Mouse (Mus musculus): ENCODE results near the gene Ube2e3. TPM values are rescaled to one million over a fixed set of nuclear protein-coding genes. Genes with fewer than 3 reads are reported as not detected.
A peak's percentile ranks its signal among the peaks of the same experiment; 100 is the strongest.

Gene Ube2e3
- polyA plus RNA-seq, 1 experiment from 2014 or later = 180 TPM

DNA sequence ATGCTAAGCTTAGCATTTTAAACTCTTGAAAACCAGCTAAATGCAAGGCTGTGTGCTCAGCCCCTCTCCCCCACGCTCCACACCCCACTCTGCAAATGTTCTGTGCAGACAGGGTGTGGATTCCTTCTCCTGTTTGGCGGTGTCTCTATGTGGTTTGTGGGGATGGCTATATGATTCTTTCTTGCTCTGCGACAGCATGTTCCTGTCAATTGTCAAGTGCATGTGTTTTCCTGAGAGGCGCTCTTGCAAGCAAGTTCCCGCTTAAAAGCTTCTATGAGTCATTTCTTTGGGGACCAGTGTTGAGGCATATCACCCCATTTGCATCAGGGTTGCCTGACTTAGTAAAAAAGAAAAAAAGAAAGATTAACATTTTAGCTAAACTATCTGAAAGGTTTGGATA, 92.4 kb downstream of the Ube2e3 start:
- 59% methylated on average over 5 of the region's 5 CpGs for whole genome bisulfite sequencing
- Histone ChIP-seq H3K9ac (no peak overlapping the region), H3K4me2 (no peak overlapping the region), H3K36me3 (no peaks in the 10 kb centered on the region), H3K4me1 (peaks cover 19% of the 10 kb centered on the region), H3K27ac (no peak overlapping the region), H3K9me3 (no peaks in the 10 kb centered on the region), H3K27me3 (peaks cover 8% of the 10 kb centered on the region; the same call in 1 of the 2 replicates), H3K4me3 (no peak overlapping the region)
- no peak for ATAC-seq (ENCODE audit: insufficient number of reproducible peaks, insufficient read depth, low FRiP score, low TSS enrichment, low read depth)

DNA sequence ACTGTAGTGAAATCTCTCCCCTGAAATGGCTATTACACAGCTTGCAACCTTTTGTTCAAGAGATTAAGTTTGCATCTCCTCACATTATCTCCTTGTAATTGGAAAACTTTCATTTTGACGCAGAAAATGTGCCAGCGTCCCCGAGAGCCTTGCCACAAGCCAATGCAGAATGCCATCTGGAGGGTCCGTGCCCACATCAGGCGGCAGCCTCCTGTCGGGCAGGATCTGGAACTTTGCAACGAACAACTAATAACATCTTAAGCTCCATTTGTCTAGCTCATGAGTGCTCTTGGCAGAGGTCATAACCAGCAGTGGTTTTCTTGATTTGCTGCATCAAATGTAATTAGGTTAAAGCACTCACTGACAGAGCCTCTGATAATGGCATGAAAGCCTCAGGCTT, 93.1 kb downstream of the Ube2e3 start:
- H3K27ac ChIP-seq = no peak overlapping the region
- ATAC-seq (ENCODE audit: insufficient number of reproducible peaks, insufficient read depth, low FRiP score, low TSS enrichment, low read depth) = no peak
- H3K4me2 ChIP-seq = peak overlapping the region; percentile 36
- H3K9me3 ChIP-seq = no peaks in the 10 kb centered on the region
- no peaks in the 10 kb centered on the region for H3K36me3 ChIP-seq
- H3K9ac ChIP-seq = no peak overlapping the region
- 21% methylated on average over 7 of the region's 7 CpGs for WGBS
- H3K4me3 ChIP-seq = no peak overlapping the region
- peaks cover 8% of the 10 kb centered on the region; the same call in 1 of the 2 replicates for H3K27me3 ChIP-seq
- peaks cover 19% of the 10 kb centered on the region for H3K4me1 ChIP-seq

DNA sequence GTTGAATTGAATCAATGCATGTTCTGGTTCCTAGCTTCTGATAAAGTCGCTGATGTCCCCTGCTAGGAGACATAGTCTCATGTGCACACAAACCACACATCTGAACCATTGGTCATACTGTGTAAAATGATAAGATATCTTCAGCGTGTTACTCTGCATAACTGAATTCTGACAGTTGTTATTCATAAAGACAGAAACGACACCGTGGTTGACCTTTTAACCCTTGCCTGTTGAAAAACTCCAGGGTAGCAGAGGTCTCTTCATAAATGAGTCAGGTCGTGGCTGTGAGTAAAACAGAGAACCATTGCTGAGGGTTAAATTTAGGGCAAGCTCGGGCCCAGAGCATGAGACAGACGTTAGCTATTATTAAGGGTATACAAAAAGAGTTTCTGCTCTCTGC, 93.7 kb downstream of the Ube2e3 start:
- no peak overlapping the region for H3K27ac ChIP-seq

DNA sequence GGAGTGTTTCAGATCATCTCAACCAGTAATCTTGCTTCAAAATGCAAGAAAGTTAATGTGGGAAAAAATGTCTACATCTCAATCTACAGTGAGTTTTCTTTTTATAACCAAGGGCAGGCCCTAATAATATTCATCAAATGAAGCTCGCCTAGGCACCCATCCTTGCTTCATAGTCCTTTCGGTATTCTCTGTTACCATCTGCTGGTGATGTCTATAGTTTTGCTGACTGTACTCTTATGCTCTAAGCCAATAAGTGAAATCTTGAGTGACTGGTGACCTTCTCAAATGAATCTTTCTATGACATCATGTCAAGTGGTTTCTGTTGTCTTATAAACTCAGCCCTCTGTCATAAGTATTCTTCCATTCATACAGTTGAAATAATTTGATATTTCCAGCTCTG, 97.1 kb downstream of the Ube2e3 start:
- H3K27me3 ChIP-seq = 0 out of 2 replicates have a peak, but pooled peaks cover 3% of the 10 kb centered on the region

More for the DNA sequence above, 93.7 kb downstream of the Ube2e3 start:
- Histone ChIP-seq H3K9me3 (no peaks in the 10 kb centered on the region), H3K4me3 (no peak overlapping the region), H3K4me2 (no peak overlapping the region), H3K9ac (no peak overlapping the region), H3K4me1 (peaks cover 19% of the 10 kb centered on the region), H3K27me3 (peaks cover 8% of the 10 kb centered on the region; the same call in 1 of the 2 replicates), H3K36me3 (no peaks in the 10 kb centered on the region)
- ATAC-seq (ENCODE audit: insufficient number of reproducible peaks, insufficient read depth, low FRiP score, low TSS enrichment, low read depth) = no peak
- 11% methylated on average over 7 of the region's 7 CpGs for whole genome bisulfite sequencing

DNA sequence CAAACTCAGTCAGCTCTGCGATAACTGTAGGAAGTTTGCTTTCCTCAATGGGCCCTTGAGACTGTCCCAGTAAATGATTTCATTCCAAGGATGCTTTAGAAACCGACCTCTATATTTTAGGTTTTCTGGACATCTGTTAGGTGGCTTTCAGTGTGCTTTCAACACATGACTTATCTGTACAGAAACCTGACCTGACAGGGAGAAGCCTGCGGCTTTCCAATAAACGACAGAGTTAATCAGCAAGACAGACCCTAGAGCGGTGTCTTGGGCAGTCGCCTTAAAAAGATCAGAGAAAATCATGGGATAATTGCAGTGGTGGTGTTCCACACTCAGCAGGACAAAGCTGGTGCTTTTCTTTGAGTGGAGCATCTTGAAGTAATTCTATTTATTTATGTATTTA, 97.5 kb downstream of the Ube2e3 start:
- no peaks in the 10 kb centered on the region for H3K36me3 ChIP-seq
- H3K4me3 ChIP-seq = no peak overlapping the region
- no peak overlapping the region for H3K4me2 ChIP-seq
- no peak for ATAC-seq (ENCODE audit: insufficient number of reproducible peaks, insufficient read depth, low FRiP score, low TSS enrichment, low read depth)
- no peaks in the 10 kb centered on the region for H3K27me3 ChIP-seq
- H3K27ac ChIP-seq = no peak overlapping the region
- peaks cover 16% of the 10 kb centered on the region for H3K4me1 ChIP-seq
- WGBS = 39% methylated on average over 6 of the region's 6 CpGs
- H3K9ac ChIP-seq = no peak overlapping the region
- H3K9me3 ChIP-seq = no peaks in the 10 kb centered on the region

More for the DNA sequence above, 97.1 kb downstream of the Ube2e3 start:
- H3K4me2 ChIP-seq = no peak overlapping the region
- WGBS = 88% methylated on average over 2 of the region's 2 CpGs
- H3K36me3 ChIP-seq = no peaks in the 10 kb centered on the region
- no peak overlapping the region for H3K4me3 ChIP-seq
- H3K9me3 ChIP-seq = no peaks in the 10 kb centered on the region
- ATAC-seq (ENCODE audit: insufficient number of reproducible peaks, insufficient read depth, low FRiP score, low TSS enrichment, low read depth) = no peak
- no peak overlapping the region for H3K27ac ChIP-seq
- no peak overlapping the region for H3K9ac ChIP-seq
- peaks cover 19% of the 10 kb centered on the region for H3K4me1 ChIP-seq

DNA sequence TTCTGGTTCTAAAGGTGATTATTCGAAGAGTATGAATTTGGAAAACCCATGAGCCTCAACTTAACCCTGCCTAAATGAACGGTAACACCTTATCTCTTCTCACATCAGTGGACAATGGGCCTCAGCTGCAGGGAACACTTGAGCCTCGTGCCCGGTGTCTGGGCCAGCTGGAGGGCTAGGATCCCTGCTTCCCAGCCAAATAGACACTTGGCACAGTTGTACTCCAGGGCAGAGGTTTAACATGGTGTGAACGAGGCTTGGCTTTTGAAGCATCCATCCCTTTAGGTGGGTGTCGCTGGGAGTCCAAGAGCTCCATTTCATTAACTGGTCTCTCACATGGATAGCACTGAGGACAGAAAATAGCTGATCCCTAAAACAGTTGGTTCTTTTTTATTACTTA, 102.2 kb downstream of the Ube2e3 start:
- no peak overlapping the region for H3K4me3 ChIP-seq
- WGBS = 70% methylated on average over 6 of the region's 6 CpGs

More for the DNA sequence above, 102.2 kb downstream of the Ube2e3 start:
- H3K36me3 ChIP-seq = no peaks in the 10 kb centered on the region
- no peak overlapping the region for H3K9ac ChIP-seq
- no peak overlapping the region for H3K4me2 ChIP-seq
- no peaks in the 10 kb centered on the region for H3K4me1 ChIP-seq
- no peaks in the 10 kb centered on the region for H3K9me3 ChIP-seq
- ATAC-seq (ENCODE audit: insufficient number of reproducible peaks, insufficient read depth, low FRiP score, low TSS enrichment, low read depth) = no peak
- no peaks in the 10 kb centered on the region for H3K27me3 ChIP-seq
- H3K27ac ChIP-seq = no peak overlapping the region

Data from embryonic facial prominence, embryonic 13.5 days (tissue).